Mouse (Mus musculus): Measurements from ENCODE around the gene Cald1.

DNA sequence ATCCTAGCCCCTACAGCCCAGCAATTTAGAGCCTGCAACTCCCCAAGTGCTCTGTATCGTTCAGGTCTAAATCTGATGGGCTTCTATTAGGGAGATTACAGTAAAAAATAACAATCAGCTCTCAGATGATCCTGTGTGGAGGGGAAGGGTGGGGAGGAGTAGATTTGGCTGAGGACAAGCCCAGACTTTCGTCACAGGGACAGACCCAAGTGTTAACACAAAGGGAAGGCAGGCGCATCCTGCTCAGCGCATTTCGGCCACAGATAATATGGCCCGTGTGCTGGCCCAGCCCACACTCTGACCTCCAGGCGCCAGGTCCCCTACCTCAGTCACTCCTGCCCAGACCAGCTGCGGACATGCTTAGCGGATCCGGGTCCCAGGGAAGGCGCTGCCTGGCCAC lies 111.0 kb downstream of the Cald1 start:
- TF ChIP-seq CTCF (IDR thresholded peaks at IDR 0.05; ENCODE audit: low read depth) (no peak), EP300 (IDR thresholded peaks at IDR 0.05; ENCODE audit: low read depth) (no peak)
